22 mouse cellular contexts compared by ENCODE assay signal in genomic region chr2:121439746-121440145, GRCm38 (mm10). TPM values are rescaled to one million over a fixed set of nuclear protein-coding genes. Genes with fewer than 3 reads are reported as not detected.
A peak's percentile ranks its signal among the peaks of the same experiment; 100 is the strongest.
DNase-seq lines count a peak whose midpoint lies in the region; ATAC-seq and TF ChIP-seq lines count a peak whose summit lies in the region.
"Had no signal": no experiment of that assay in that cellular context is flagged by ENCODE, and none has a peak within 500 bp of the region (broad histone marks: within the 10 kb centered on the region; RNA-seq: fewer than 3 reads in every experiment).

No protein-coding gene starts in this region.

- H3K9ac ChIP-seq in kidney, embryonic 14.5 days (ENCODE audit: low read depth, low read length) = no peak overlapping the region
- H3K9ac ChIP-seq: embryonic facial prominence, embryonic 15.5 days; heart, embryonic 12.5 days; hindbrain, embryonic 12.5 days had no signal

- H3K4me3 ChIP-seq in kidney, adult 2 months (ENCODE audit: insufficient read depth, low read depth, low read length) = no peak overlapping the region
- H3K4me3 ChIP-seq in kidney, embryonic 14.5 days (ENCODE audit: low read length) = no peak overlapping the region
- H3K4me3 ChIP-seq: embryonic facial prominence, embryonic 15.5 days; erythroblast, embryonic 14.5 days; forebrain, embryonic 10.5 days; gastrocnemius, adult 2 months; heart, embryonic 12.5 days; hindbrain, embryonic 12.5 days had no signal

- H3K27ac ChIP-seq in kidney, adult 2 months (ENCODE audit: insufficient read depth, low read depth, low read length) = peak overlapping the region; percentile 24; the same call in 1 of the 2 replicates
- no peak overlapping the region for H3K27ac ChIP-seq in kidney, embryonic 14.5 days (ENCODE audit: low read depth, low read length)
- H3K27ac ChIP-seq: embryonic facial prominence, embryonic 15.5 days; forebrain, embryonic 10.5 days; gastrocnemius, adult 2 months; hindbrain, embryonic 12.5 days had no signal

- no peak for TF ChIP-seq POLR2A in kidney, adult 2 months (IDR thresholded peaks at IDR 0.05; ENCODE audit: low read depth, low read length)

- ATAC-seq in kidney, embryonic 14.5 days (ENCODE audit: low FRiP score, low TSS enrichment) = no peak
- ATAC-seq: forebrain, embryonic 14.5 days; hindbrain, embryonic 16.5 days had no signal

- WGBS in kidney, adult 2 months = 50% methylated on average over 4 of the region's 4 CpGs
- WGBS in kidney, embryonic 14.5 days = 62% methylated on average over 4 of the region's 4 CpGs

- no peaks in the 10 kb centered on the region for H3K9me3 ChIP-seq in kidney, embryonic 14.5 days (ENCODE audit: control insufficient read depth, low read length)
- H3K9me3 ChIP-seq: embryonic facial prominence, embryonic 15.5 days; forebrain, embryonic 10.5 days; heart, embryonic 12.5 days; hindbrain, embryonic 12.5 days had no signal

- no peaks in the 10 kb centered on the region for H3K27me3 ChIP-seq in kidney, adult 2 months (replicated peaks; ENCODE audit: control insufficient read depth, insufficient read depth, low read length)
- no peaks in the 10 kb centered on the region for H3K27me3 ChIP-seq in kidney, embryonic 14.5 days (ENCODE audit: control insufficient read depth, insufficient read depth, low read length)

- peaks cover 24% of the 10 kb centered on the region for H3K4me1 ChIP-seq in kidney, adult 2 months (ENCODE audit: control insufficient read depth, insufficient read depth, low read length)
- peaks cover 8% of the 10 kb centered on the region for H3K4me1 ChIP-seq in kidney, embryonic 14.5 days (ENCODE audit: control insufficient read depth, insufficient read depth, low read length)

- H3K4me2 ChIP-seq in kidney, embryonic 14.5 days (replicated peaks; ENCODE audit: low read depth, low read length) = no peak overlapping the region
- H3K4me2 ChIP-seq: embryonic facial prominence, embryonic 15.5 days; heart, embryonic 12.5 days; hindbrain, embryonic 12.5 days had no signal

- H3K36me3 ChIP-seq in kidney, adult 2 months (ENCODE audit: control insufficient read depth, insufficient read depth, low read length) = peaks cover 11% of the 10 kb centered on the region
- peaks cover 50% of the 10 kb centered on the region for H3K36me3 ChIP-seq in kidney, embryonic 14.5 days (ENCODE audit: control insufficient read depth, insufficient read depth, low read length)

- no peak for TF ChIP-seq CTCF in kidney, adult 2 months (conservative IDR thresholded peaks at IDR 0.05; ENCODE audit: insufficient read depth, insufficient read length, low read depth, low read length)

- peak; percentile 89 for DNase-seq in kidney, adult 2 months
- DNase-seq in kidney, adult 9 months = peak; percentile 86
- peak; percentile 72 for DNase-seq in kidney, postnatal 14 days
- peak; percentile 54 for DNase-seq in yolk sac, embryonic 10.5 days (ENCODE audit: low spot score)
- DNase-seq in right cerebral cortex, postnatal 25 days = no peak
- no peak for DNase-seq in gastrocnemius, postnatal 36 days
- DNase-seq: adrenal gland, postnatal 10 days; cerebellum, adult 11 months; cerebellum, adult 8-10 months; cerebellum, postnatal 14 days; embryo, embryonic 11 days; gastrocnemius, adult 2 months had no signal

- intact Hi-C loops in gastrocnemius, postnatal 36 days (cut with DNase I) = no loop called here

RNA-seq across cellular contexts. Expression of gene Ell3, which starts 4.3 kb away (rescaled TPM):
- 17.2 and 17.8 TPM in 2 replicates for polyA plus RNA-seq in kidney, adult 2 months (2012; rRNA removed)
- 12.0 and 12.2 TPM in 2 replicates for polyA plus RNA-seq in kidney, embryonic 14.5 days (2014; fragmentation: Nextera tagmentation; extraction: Ambion mirVana)
- not detected for total RNA-seq in gastrocnemius, postnatal 36 days (2021)
- total RNA-seq: common myeloid progenitor, adult 5-6 weeks; gastrocnemius, adult 2 months; MEL had no signal
- polyA plus RNA-seq: erythroblast, embryonic 14.5 days had no signal

RNA-seq across cellular contexts. Expression of gene Serf2, which starts 9.2 kb away (rescaled TPM):
- polyA plus RNA-seq in kidney, adult 2 months (2012; rRNA removed) = 392 and 400 TPM in 2 replicates
- polyA plus RNA-seq in kidney, embryonic 14.5 days (2014; fragmentation: Nextera tagmentation; extraction: Ambion mirVana) = 522 and 664 TPM in 2 replicates
- 100 to 1,000 TPM; 310 to 311 TPM for total RNA-seq in gastrocnemius, postnatal 36 days (2021)

RNA-seq across cellular contexts. Expression of gene Hypk, which starts 13.3 kb away (rescaled TPM):
- polyA plus RNA-seq in kidney, adult 2 months (2012; rRNA removed) = 6.4 and 6.5 TPM in 2 replicates
- 116 and 147 TPM in 2 replicates for polyA plus RNA-seq in kidney, embryonic 14.5 days (2014; fragmentation: Nextera tagmentation; extraction: Ambion mirVana)
- total RNA-seq in gastrocnemius, postnatal 36 days (2021) = 10 to 100 TPM; 11.5 to 23.6 TPM

RNA-seq across cellular contexts. Expression of gene Serinc4, which starts 16.8 kb away (rescaled TPM):
- 0.44 and 0.54 TPM in 2 replicates for polyA plus RNA-seq in kidney, adult 2 months (2012; rRNA removed)
- 0.20 and 0.24 TPM in 2 replicates for polyA plus RNA-seq in kidney, embryonic 14.5 days (2014; fragmentation: Nextera tagmentation; extraction: Ambion mirVana)
- total RNA-seq in gastrocnemius, postnatal 36 days (2021) = not detected
- total RNA-seq: gastrocnemius, adult 2 months had no signal
- polyA plus RNA-seq: erythroblast, embryonic 14.5 days had no signal

RNA-seq across cellular contexts. Expression of gene Catsper2, which starts 26.2 kb away (rescaled TPM):
- 1.0 and 1.7 TPM in 2 replicates for polyA plus RNA-seq in kidney, adult 2 months (2012; rRNA removed)
- polyA plus RNA-seq in kidney, embryonic 14.5 days (2014; fragmentation: Nextera tagmentation; extraction: Ambion mirVana) = 2.2 and 2.8 TPM in 2 replicates
- 1 to 10 TPM; 1.7 to 2.0 TPM for total RNA-seq in gastrocnemius, postnatal 36 days (2021)
- polyA plus RNA-seq: erythroblast, embryonic 14.5 days had no signal

Comparison
In these comparisons a context has a peak if more than half of its experiments do, and no peak if none do; other contexts are left out.
1. RNA of gene Hypk, which starts 13.3 kb away (polyA plus RNA-seq): 116 to 147 TPM in kidney, embryonic 14.5 days; 6.4 to 6.5 TPM in kidney, adult 2 months; every median in the first group is over 10 times any median in the second.
2. DNase-seq: peak in kidney, adult 2 months (single experiment), kidney, adult 9 months (single experiment), kidney, postnatal 14 days (single experiment) and yolk sac, embryonic 10.5 days (single experiment); none in right cerebral cortex, postnatal 25 days (single experiment) and gastrocnemius, postnatal 36 days (0 of 2).